Mouse (Mus musculus): ENCODE results near the gene Efna2. TPM values are rescaled to one million over a fixed set of nuclear protein-coding genes. Genes with fewer than 3 reads are reported as not detected.
A peak's percentile ranks its signal among the peaks of the same experiment; 100 is the strongest.

The Efna2 gene
- polyA plus RNA-seq, 1 experiment from 2014 or later = 17.3 TPM

GRCm38 (mm10) chr10:80159021-80159560 lies 20.2 kb upstream of the Efna2 start:
- Histone ChIP-seq H3K9me3 (no peaks in the 10 kb centered on the region), H3K36me3 (peaks cover 36% of the 10 kb centered on the region), H3K27ac (peak overlapping the region; percentile 99), H3K9ac (peak overlapping the region; percentile 21), H3K4me2 (peak overlapping the region; percentile 81), H3K4me1 (peaks cover 94% of the 10 kb centered on the region), H3K27me3 (no peaks in the 10 kb centered on the region), H3K4me3 (peak overlapping the region; percentile 44)
- 10% methylated on average over 12 of the region's 12 CpGs for WGBS
- no peak; the same call in 1 of the 2 replicates for ATAC-seq (ENCODE audit: borderline replicate concordance, extremely low read depth, low FRiP score, low TSS enrichment)

DNA sequence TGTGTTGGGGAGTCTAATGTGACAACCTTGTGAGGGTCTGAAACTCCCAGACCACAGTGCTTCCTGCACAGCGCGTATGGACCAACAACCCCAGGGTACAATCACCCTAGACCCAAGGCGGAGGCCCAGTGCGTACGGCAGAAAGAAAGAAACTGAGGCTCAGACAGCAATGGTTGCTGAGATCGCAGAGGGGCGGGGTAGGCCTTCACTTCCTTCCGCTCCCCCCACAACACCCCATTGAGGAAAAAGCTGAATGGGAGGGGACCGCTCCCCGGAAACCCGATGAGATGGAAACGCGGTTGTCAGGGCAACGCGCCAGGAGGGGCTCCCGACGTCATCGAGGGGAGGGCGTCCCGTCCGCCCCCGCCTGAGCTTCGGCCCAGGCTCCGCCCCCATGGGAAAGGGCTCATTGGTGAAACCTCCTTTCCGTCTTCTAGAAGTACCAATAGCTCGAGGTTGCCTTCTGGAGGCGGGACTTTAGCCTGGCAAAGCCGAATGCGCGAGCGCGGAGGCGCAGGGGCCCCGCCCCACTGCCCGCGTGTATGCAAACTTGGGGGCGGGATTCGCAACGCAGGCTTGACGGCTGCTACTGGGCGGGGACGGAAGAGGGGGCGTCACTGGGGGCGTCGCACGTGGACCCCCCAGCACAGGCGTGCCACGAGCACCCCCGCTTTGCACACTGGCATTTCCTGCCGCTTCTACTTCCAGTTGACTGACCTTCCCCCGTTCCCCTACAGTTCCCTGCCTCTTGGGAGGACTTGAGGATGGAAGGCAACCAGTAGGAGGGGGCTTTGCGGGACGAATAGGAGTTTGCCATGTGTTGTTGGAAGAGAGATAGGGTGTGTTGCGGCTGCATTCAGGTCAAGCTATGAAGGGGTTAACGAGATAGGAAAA lies 19.5 kb upstream of the Efna2 start:
- Histone ChIP-seq H3K4me1 (peaks cover 94% of the 10 kb centered on the region), H3K9me3 (no peaks in the 10 kb centered on the region), H3K27me3 (no peaks in the 10 kb centered on the region), H3K9ac (peak overlapping the region; percentile 39), H3K4me2 (peak overlapping the region; percentile 81), H3K27ac (peak overlapping the region; percentile 99), H3K36me3 (peaks cover 29% of the 10 kb centered on the region), H3K4me3 (peak overlapping the region; percentile 44)
- under 1% methylated on average over 55 of the region's 55 CpGs for WGBS
- ATAC-seq (ENCODE audit: borderline replicate concordance, extremely low read depth, low FRiP score, low TSS enrichment) = peak; percentile 85

GRCm38 (mm10) chr10:80160455-80161371 lies 18.6 kb upstream of the Efna2 start:
- peak overlapping the region; percentile 81 for H3K4me2 ChIP-seq
- H3K9ac ChIP-seq = peak overlapping the region; percentile 39
- H3K9me3 ChIP-seq = no peaks in the 10 kb centered on the region
- H3K4me3 ChIP-seq = peak overlapping the region; percentile 44
- WGBS = 2% methylated on average over 32 of the region's 33 CpGs
- no peaks in the 10 kb centered on the region for H3K27me3 ChIP-seq
- H3K27ac ChIP-seq = peak overlapping the region; percentile 99
- no peak for ATAC-seq (ENCODE audit: borderline replicate concordance, extremely low read depth, low FRiP score, low TSS enrichment)
- peaks cover 20% of the 10 kb centered on the region for H3K36me3 ChIP-seq
- peaks cover 92% of the 10 kb centered on the region for H3K4me1 ChIP-seq

DNA sequence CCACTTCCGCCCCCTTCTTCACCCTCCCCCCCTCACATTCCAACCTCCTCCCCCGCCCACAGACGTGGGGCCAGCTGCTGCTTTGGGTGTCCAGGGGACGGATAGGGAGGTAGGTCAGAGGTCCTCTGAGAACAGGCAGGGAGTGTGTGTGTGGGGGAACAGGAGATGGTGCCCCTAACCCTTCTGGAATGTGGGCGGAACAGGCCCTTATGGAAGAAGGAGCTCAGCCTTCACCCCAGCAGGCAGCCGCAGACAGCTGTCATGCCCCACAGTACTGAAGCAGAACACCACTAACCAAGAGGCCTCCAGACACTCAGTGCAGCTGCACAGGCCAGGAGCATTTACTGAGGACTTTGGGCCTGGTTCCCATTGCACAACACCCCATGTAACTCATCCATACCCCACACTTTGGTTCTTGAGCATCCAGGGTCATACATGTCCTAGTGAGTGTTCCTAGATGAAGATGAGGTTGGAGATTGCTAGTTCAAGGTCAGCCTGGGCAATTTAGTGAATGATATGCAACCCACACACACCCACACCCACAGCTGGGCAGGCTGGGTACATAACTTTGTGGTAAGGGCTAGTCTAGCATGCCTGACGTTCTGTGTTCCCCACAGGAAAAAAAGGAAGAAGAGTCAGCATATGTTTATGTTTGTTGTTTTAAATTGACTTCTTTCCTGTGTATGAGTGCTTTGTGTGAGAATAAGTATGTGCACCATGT lies 17.6 kb upstream of the Efna2 start:
- WGBS = 10% methylated on average over 7 of the region's 7 CpGs
- H3K9me3 ChIP-seq = no peaks in the 10 kb centered on the region
- ATAC-seq (ENCODE audit: borderline replicate concordance, extremely low read depth, low FRiP score, low TSS enrichment) = peak; percentile 17
- no peaks in the 10 kb centered on the region for H3K27me3 ChIP-seq
- H3K4me1 ChIP-seq = peaks cover 90% of the 10 kb centered on the region
- H3K27ac ChIP-seq = peak overlapping the region; percentile 99
- peaks cover 10% of the 10 kb centered on the region for H3K36me3 ChIP-seq
- peak overlapping the region; percentile 39; the same call in 1 of the 2 replicates for H3K9ac ChIP-seq
- H3K4me3 ChIP-seq = peak overlapping the region; percentile 44
- peak overlapping the region; percentile 81 for H3K4me2 ChIP-seq

DNA sequence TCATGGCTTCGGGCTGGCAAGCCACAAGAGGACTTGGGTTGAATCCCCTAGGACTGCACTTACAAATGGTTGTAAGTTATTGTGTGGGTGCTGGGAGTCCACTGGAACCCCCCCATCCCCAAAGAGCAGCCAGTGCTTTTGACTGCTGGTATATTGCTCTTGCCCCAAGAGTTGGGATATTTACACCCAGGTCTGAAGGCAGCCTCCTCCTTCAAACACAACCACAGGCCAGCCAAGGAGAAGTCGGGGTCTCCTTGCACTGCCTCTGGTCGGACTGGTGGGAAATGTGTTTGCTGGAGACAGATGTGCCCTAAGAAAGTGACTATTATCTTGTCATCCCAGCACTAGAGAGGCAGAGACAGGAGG lies 17.1 kb upstream of the Efna2 start:
- Histone ChIP-seq H3K27me3 (no peaks in the 10 kb centered on the region), H3K36me3 (peaks cover 5% of the 10 kb centered on the region), H3K9me3 (no peaks in the 10 kb centered on the region), H3K4me1 (peaks cover 90% of the 10 kb centered on the region), H3K9ac (no peak overlapping the region), H3K4me2 (no peak overlapping the region), H3K4me3 (no peak overlapping the region), H3K27ac (peak overlapping the region; percentile 99)
- WGBS = 59% methylated on average over 3 of the region's 3 CpGs
- ATAC-seq (ENCODE audit: borderline replicate concordance, extremely low read depth, low FRiP score, low TSS enrichment) = no peak

GRCm38 (mm10) chr10:80162716-80163299 lies 16.5 kb upstream of the Efna2 start:
- Histone ChIP-seq H3K4me2 (no peak overlapping the region), H3K4me3 (no peak overlapping the region), H3K27me3 (no peaks in the 10 kb centered on the region), H3K9me3 (no peaks in the 10 kb centered on the region), H3K4me1 (peaks cover 85% of the 10 kb centered on the region), H3K9ac (no peak overlapping the region), H3K36me3 (no peaks in the 10 kb centered on the region), H3K27ac (peak overlapping the region; percentile 99)
- 72% methylated on average over 6 of the region's 6 CpGs for WGBS
- ATAC-seq (ENCODE audit: borderline replicate concordance, extremely low read depth, low FRiP score, low TSS enrichment) = no peak

DNA sequence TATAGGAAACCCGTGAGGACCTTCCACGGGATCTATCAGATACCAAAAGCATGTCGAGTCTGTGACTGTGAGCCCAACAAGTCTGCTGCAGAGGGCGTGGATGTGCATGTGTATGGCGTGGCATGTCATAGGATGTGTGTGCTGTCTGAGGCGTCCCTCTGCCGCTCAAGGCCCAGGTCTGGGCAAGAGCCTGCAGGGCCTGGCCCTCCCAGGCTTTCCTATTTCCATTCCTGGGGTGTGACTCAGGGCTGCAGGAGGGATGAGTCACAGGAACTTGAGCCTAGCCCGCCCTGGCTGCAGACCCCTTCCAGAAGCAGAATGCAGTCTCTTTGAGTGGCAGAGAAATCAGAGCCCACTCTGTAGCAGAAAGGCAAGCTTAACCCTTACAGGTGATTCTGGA lies 15.6 kb upstream of the Efna2 start:
- 68% methylated on average over 8 of the region's 8 CpGs for WGBS
- Histone ChIP-seq H3K9me3 (no peaks in the 10 kb centered on the region), H3K27ac (no peak overlapping the region), H3K4me2 (peak overlapping the region; percentile 92; the same call in 1 of the 2 replicates), H3K4me1 (peaks cover 79% of the 10 kb centered on the region), H3K4me3 (no peak overlapping the region), H3K9ac (no peak overlapping the region; the same call in 1 of the 2 replicates), H3K27me3 (no peaks in the 10 kb centered on the region), H3K36me3 (no peaks in the 10 kb centered on the region)
- no peak for ATAC-seq (ENCODE audit: borderline replicate concordance, extremely low read depth, low FRiP score, low TSS enrichment)

- Histone ChIP-seq H3K27me3 (no peaks in the 10 kb centered on the region), H3K4me2 (peak overlapping the region; percentile 92), H3K9ac (peak overlapping the region; percentile 40), H3K4me1 (peaks cover 79% of the 10 kb centered on the region), H3K9me3 (no peaks in the 10 kb centered on the region), H3K27ac (peak overlapping the region; percentile 54; the same call in 1 of the 2 replicates), H3K36me3 (no peaks in the 10 kb centered on the region), H3K4me3 (peak overlapping the region; percentile 43)
- WGBS = 8% methylated on average over 44 of the region's 44 CpGs
- no peak for ATAC-seq (ENCODE audit: borderline replicate concordance, extremely low read depth, low FRiP score, low TSS enrichment)
These were observed 14.9 kb upstream of the Efna2 start for GRCm38 (mm10) chr10:80164161-80164997.

DNA sequence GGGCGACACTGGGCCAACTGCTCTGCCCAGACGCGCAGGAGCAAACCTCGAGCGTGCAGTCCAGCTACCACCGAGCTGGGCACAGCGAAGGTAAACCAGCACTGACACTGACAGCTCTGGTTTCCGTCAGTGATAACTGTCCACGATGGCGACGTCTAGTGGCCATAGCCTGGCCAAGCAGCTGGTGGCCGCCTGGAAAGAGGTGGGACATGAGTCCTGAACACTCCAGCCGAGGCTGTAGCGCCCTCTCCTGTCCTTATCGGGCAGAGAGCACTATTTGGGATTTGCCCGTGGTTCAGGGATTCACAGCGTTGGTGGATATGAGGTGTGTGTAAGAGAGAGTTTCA lies 14.3 kb upstream of the Efna2 start:
- H3K9ac ChIP-seq = peak overlapping the region; percentile 40
- WGBS = 0% methylated on average over 17 of the region's 17 CpGs
- H3K4me1 ChIP-seq = peaks cover 82% of the 10 kb centered on the region
- peaks cover 4% of the 10 kb centered on the region for H3K36me3 ChIP-seq
- H3K9me3 ChIP-seq = no peaks in the 10 kb centered on the region
- ATAC-seq (ENCODE audit: borderline replicate concordance, extremely low read depth, low FRiP score, low TSS enrichment) = peak; percentile 24
- H3K4me3 ChIP-seq = peak overlapping the region; percentile 43
- H3K27ac ChIP-seq = peak overlapping the region; percentile 54; the same call in 1 of the 2 replicates
- peak overlapping the region; percentile 92 for H3K4me2 ChIP-seq
- H3K27me3 ChIP-seq = no peaks in the 10 kb centered on the region

- H3K4me1 ChIP-seq = peaks cover 77% of the 10 kb centered on the region
- ATAC-seq (ENCODE audit: borderline replicate concordance, extremely low read depth, low FRiP score, low TSS enrichment) = no peak
- WGBS = 22% methylated on average over 20 of the region's 20 CpGs
- peak within 1 kb of the TSS; percentile 92 for H3K4me2 ChIP-seq
- H3K4me3 ChIP-seq = peak within 1 kb of the TSS; percentile 43
- H3K27me3 ChIP-seq = no peaks in the 10 kb centered on the region
- no peaks in the 10 kb centered on the region for H3K9me3 ChIP-seq
- peak within 1 kb of the TSS; percentile 100 for H3K27ac ChIP-seq
- peak within 1 kb of the TSS; percentile 40 for H3K9ac ChIP-seq
- H3K36me3 ChIP-seq = peaks cover 10% of the 10 kb centered on the region
These were observed 13.7 kb upstream of the Efna2 start, which contains the start of gene Cirbp for GRCm38 (mm10) chr10:80165392-80166128. TSS of gene Cirbp (plus strand) at chr10:80165985.

Data from lung, embryonic 15.5 days (tissue).